Mouse (Mus musculus) spleen, postnatal 4 days (tissue): ENCODE results near the gene Csnk2a1.
"Not testable (repeated sequence)": the region's sequence is repeated elsewhere in the genome, so short reads cannot be mapped to it uniquely, and the experiment has no call there.

Source experiments
- DNase-seq, 2 experiments: peaks; one replicate each; pipeline ENCODE4 v3.0.0; 2022; ENCODE audit warnings: low spot score in 2 of 2

Gene Csnk2a1

GRCm38 (mm10) chr2:152226248-152227050 is at the start of gene Csnk2a1:
Gene Csnk2a1 (plus strand): TSS chr2:152226839.
- peak; percentile 88 to 92 for DNase-seq

- no peak for DNase-seq
Observed at GRCm38 (mm10) chr2:152177162-152177805, 49.4 kb upstream of the Csnk2a1 start.

- no peak for DNase-seq
Observed at GRCm38 (mm10) chr2:152177806-152178170, 48.9 kb upstream of the Csnk2a1 start.

- DNase-seq: no peak
Observed at GRCm38 (mm10) chr2:152178345-152178744, 48.3 kb upstream of the Csnk2a1 start.

GRCm38 (mm10) chr2:152179301-152179700 is 47.3 kb upstream of the Csnk2a1 start:
- DNase-seq: no peak

- DNase-seq: no peak
Observed at GRCm38 (mm10) chr2:152180323-152180722, 46.3 kb upstream of the Csnk2a1 start.

GRCm38 (mm10) chr2:152187132-152187531 is 39.5 kb upstream of the Csnk2a1 start:
- peak in 1 of 2 experiments; percentile 37 for DNase-seq

- DNase-seq: no peak
Observed at GRCm38 (mm10) chr2:152189213-152189612, 37.4 kb upstream of the Csnk2a1 start.

- no peak for DNase-seq
Observed at GRCm38 (mm10) chr2:152189640-152190039, 37.0 kb upstream of the Csnk2a1 start.

GRCm38 (mm10) chr2:152190161-152190560 is 36.5 kb upstream of the Csnk2a1 start:
- no peak for DNase-seq

- DNase-seq: no peak
Observed at GRCm38 (mm10) chr2:152192591-152193345, 33.9 kb upstream of the Csnk2a1 start.

GRCm38 (mm10) chr2:152193346-152193710 is 33.3 kb upstream of the Csnk2a1 start:
- DNase-seq: no peak

GRCm38 (mm10) chr2:152194586-152194985 is 32.1 kb upstream of the Csnk2a1 start:
- DNase-seq: no peak

- DNase-seq: no peak
Observed at GRCm38 (mm10) chr2:152196896-152197295, 29.7 kb upstream of the Csnk2a1 start.

GRCm38 (mm10) chr2:152197301-152197712 is 29.3 kb upstream of the Csnk2a1 start:
- peak; percentile 37 to 70 for DNase-seq

- not testable (repeated sequence) for DNase-seq
Observed at GRCm38 (mm10) chr2:152206139-152206538, 20.5 kb upstream of the Csnk2a1 start.

GRCm38 (mm10) chr2:152211871-152212270 is 14.8 kb upstream of the Csnk2a1 start:
- no peak for DNase-seq

- no peak for DNase-seq
Observed at GRCm38 (mm10) chr2:152216975-152217374, 9.7 kb upstream of the Csnk2a1 start.

GRCm38 (mm10) chr2:152223521-152224300 is 2.9 kb upstream of the Csnk2a1 start:
- peak in 1 of 2 experiments; percentile 13 for DNase-seq

GRCm38 (mm10) chr2:152225536-152225935 is 1.1 kb upstream of the Csnk2a1 start:
- DNase-seq: no peak

GRCm38 (mm10) chr2:152227051-152227481 is 427 bp downstream of the Csnk2a1 start:
- DNase-seq: peak; percentile 73 to 86

- DNase-seq: no peak
Observed at GRCm38 (mm10) chr2:152230046-152230445, 3.4 kb downstream of the Csnk2a1 start.
